Mouse (Mus musculus) stomach, postnatal 0 days (tissue): ENCODE measurements at regions not wholly inside any gene's neighbourhood (a gene's known extent, or its start where the extent isn't known, plus 50 kb on each side); places are given as distances from the start of the nearest gene placed in this dataset.

ENCODE experiments used
- ATAC-seq: fragments of 200-750 bp; cut with Nextera tagmentation; 2 replicates; pipeline ENCODE4 v1.8.0; 2017; ENCODE audit not compliant: low FRiP score, low TSS enrichment
- DNase-seq: peaks from one replicate; pipeline ENCODE4 v3.0.0-alpha.2; 2016; ENCODE audit warnings: low spot score
- H3K27ac ChIP-seq: fragments of 300-500 bp; sonication (generic); replicated peaks from 2 replicates; pipeline ENCODE4 v1.5.1; 2014; ENCODE audit warnings: mild to moderate bottlenecking, control low read depth
- H3K27me3 ChIP-seq: fragments of 300-500 bp; sonication (generic); 2 replicates; pipeline ENCODE4 v1.6.1; 2014; ENCODE audit warnings: low read length; ENCODE audit not compliant: control insufficient read depth, insufficient read depth
- H3K36me3 ChIP-seq: fragments of 300-500 bp; sonication (generic); 2 replicates; pipeline ENCODE4 v1.6.1; 2014; ENCODE audit warnings: low read length, mixed read lengths; ENCODE audit not compliant: control insufficient read depth, insufficient read depth
- H3K4me1 ChIP-seq: fragments of 300-500 bp; sonication (generic); replicated peaks from 2 replicates; pipeline ENCODE4 v1.6.1; 2014; ENCODE audit warnings: antibody characterized with exemption; ENCODE audit not compliant: control insufficient read depth, insufficient read depth
- H3K4me2 ChIP-seq: fragments of 300-500 bp; sonication (generic); replicated peaks from 2 replicates; pipeline ENCODE4 v1.6.1; 2014; ENCODE audit warnings: low read depth, mild to moderate bottlenecking, control low read depth, moderate library complexity
- H3K4me3 ChIP-seq: fragments of 300-500 bp; sonication (generic); 2 replicates; pipeline ENCODE4 v1.5.1; 2014; ENCODE audit warnings: low read depth, low read length, control low read depth
- H3K9ac ChIP-seq: fragments of 300-500 bp; sonication (generic); 2 replicates; pipeline ENCODE4 v1.6.1; 2014; ENCODE audit warnings: mild to moderate bottlenecking, low read length, control low read depth, mixed read lengths
- H3K9me3 ChIP-seq: fragments of 300-500 bp; sonication (generic); 2 replicates; pipeline ENCODE4 v1.6.1; 2016; ENCODE audit warnings: low read length; ENCODE audit not compliant: control insufficient read depth
- CTCF ChIP-seq: IDR thresholded peaks from 2 replicates; pipeline ENCODE4 v1.5.1; 2016; ENCODE audit warnings: antibody characterized with exemption, low read depth, mild to moderate bottlenecking, moderate library complexity
- EP300 ChIP-seq: optimal IDR thresholded peaks from 2 replicates; pipeline ENCODE3; 2016; ENCODE audit warnings: antibody characterized with exemption
- WGBS: fragments of 180-500 bp; shearing (Covaris S2); extraction: QIAGEN DNeasy Blood & Tissue Kit; methylation state at CpG from one replicate; pipeline ENCODE4 v1.1.7; 2014; 5-methylcytosine and 5-hydroxymethylcytosine counted together

GRCm38 (mm10) chr3:150699990-150700389, 737.7 kb upstream of the Adgrl4 start:
- Histone ChIP-seq H3K36me3 (no peaks in the 10 kb centered on the region), H3K4me3 (no peak overlapping the region), H3K9ac (no peak overlapping the region), H3K4me1 (no peaks in the 10 kb centered on the region), H3K9me3 (no peaks in the 10 kb centered on the region), H3K27me3 (no peaks in the 10 kb centered on the region), H3K4me2 (no peak overlapping the region), H3K27ac (no peak overlapping the region)
- TF ChIP-seq CTCF (no peak), EP300 (no peak)
- WGBS, result 22% methylated on average over 2 of the region's 2 CpGs
- ATAC-seq (no peak), DNase-seq (no peak)
